Mouse (Mus musculus): ENCODE results near the gene Mmab. TPM values are rescaled to one million over a fixed set of nuclear protein-coding genes. Genes with fewer than 3 reads are reported as not detected.

Mmab gene
- polyA plus RNA-seq, 1 experiment, result 13.5 TPM

GRCm38 (mm10) chr5:114474741-114475491 is 31.1 kb upstream of the Mmab start:
- Histone ChIP-seq H3K4me1 (replicated peaks; ENCODE audit: control insufficient read depth, insufficient read depth, low read length) (no peaks in the 10 kb centered on the region), H3K36me3 (ENCODE audit: control insufficient read depth, insufficient read depth, low read length) (no peaks in the 10 kb centered on the region), H3K4me3 (ENCODE audit: control insufficient read depth, insufficient read depth, low read length) (no peak overlapping the region), H3K27me3 (ENCODE audit: control insufficient read depth, insufficient read depth, low read length) (no peaks in the 10 kb centered on the region), H3K27ac (ENCODE audit: control insufficient read depth, insufficient read depth, low read length) (no peak overlapping the region)
- no peak for TF ChIP-seq CTCF (IDR thresholded peaks at IDR 0.05; ENCODE audit: borderline replicate concordance, control insufficient read depth, extremely low read depth, insufficient read depth, low read length, poor library complexity)
- TF ChIP-seq POLR2A (IDR thresholded peaks at IDR 0.05; ENCODE audit: control insufficient read depth, extremely low read depth, insufficient read depth, low read length, poor library complexity), result no peak
- no peak for DNase-seq
- WGBS, result 83% methylated on average over 35 of the region's 35 CpGs

GRCm38 (mm10) chr5:114470359-114470758 is 26.5 kb upstream of the Mmab start:
- no peak for DNase-seq
- Histone ChIP-seq H3K36me3 (ENCODE audit: control insufficient read depth, insufficient read depth, low read length) (no peaks in the 10 kb centered on the region), H3K4me1 (replicated peaks; ENCODE audit: control insufficient read depth, insufficient read depth, low read length) (peaks cover 12% of the 10 kb centered on the region), H3K4me3 (ENCODE audit: control insufficient read depth, insufficient read depth, low read length) (no peak overlapping the region), H3K27me3 (ENCODE audit: control insufficient read depth, insufficient read depth, low read length) (no peaks in the 10 kb centered on the region), H3K27ac (ENCODE audit: control insufficient read depth, insufficient read depth, low read length) (no peak overlapping the region)
- 80% methylated on average over 3 of the region's 3 CpGs for WGBS
- TF ChIP-seq POLR2A (IDR thresholded peaks at IDR 0.05; ENCODE audit: control insufficient read depth, extremely low read depth, insufficient read depth, low read length, poor library complexity) (no peak), CTCF (IDR thresholded peaks at IDR 0.05; ENCODE audit: borderline replicate concordance, control insufficient read depth, extremely low read depth, insufficient read depth, low read length, poor library complexity) (no peak)

- no peaks in the 10 kb centered on the region for H3K36me3 ChIP-seq (ENCODE audit: control insufficient read depth, insufficient read depth, low read length)
- H3K4me3 ChIP-seq (ENCODE audit: control insufficient read depth, insufficient read depth, low read length), result no peak overlapping the region
- DNase-seq, result no peak
- 91% methylated on average over 4 of the region's 4 CpGs for WGBS
- TF ChIP-seq CTCF (IDR thresholded peaks at IDR 0.05; ENCODE audit: borderline replicate concordance, control insufficient read depth, extremely low read depth, insufficient read depth, low read length, poor library complexity), result no peak
- TF ChIP-seq POLR2A (IDR thresholded peaks at IDR 0.05; ENCODE audit: control insufficient read depth, extremely low read depth, insufficient read depth, low read length, poor library complexity), result no peak
- H3K27me3 ChIP-seq (ENCODE audit: control insufficient read depth, insufficient read depth, low read length), result no peaks in the 10 kb centered on the region
- H3K4me1 ChIP-seq (replicated peaks; ENCODE audit: control insufficient read depth, insufficient read depth, low read length), result peaks cover 28% of the 10 kb centered on the region
- H3K27ac ChIP-seq (ENCODE audit: control insufficient read depth, insufficient read depth, low read length), result no peak overlapping the region
Observed at GRCm38 (mm10) chr5:114468007-114468406, 24.1 kb upstream of the Mmab start.

GRCm38 (mm10) chr5:114467430-114467829 is 23.6 kb upstream of the Mmab start:
- H3K27me3 ChIP-seq (ENCODE audit: control insufficient read depth, insufficient read depth, low read length), result no peaks in the 10 kb centered on the region
- no peak for DNase-seq
- H3K4me1 ChIP-seq (replicated peaks; ENCODE audit: control insufficient read depth, insufficient read depth, low read length), result peaks cover 34% of the 10 kb centered on the region
- H3K4me3 ChIP-seq (ENCODE audit: control insufficient read depth, insufficient read depth, low read length), result no peak overlapping the region
- H3K27ac ChIP-seq (ENCODE audit: control insufficient read depth, insufficient read depth, low read length), result no peak overlapping the region
- no peaks in the 10 kb centered on the region for H3K36me3 ChIP-seq (ENCODE audit: control insufficient read depth, insufficient read depth, low read length)
- 56% methylated on average over 12 of the region's 13 CpGs for WGBS
- TF ChIP-seq CTCF (IDR thresholded peaks at IDR 0.05; ENCODE audit: borderline replicate concordance, control insufficient read depth, extremely low read depth, insufficient read depth, low read length, poor library complexity) (no peak), POLR2A (IDR thresholded peaks at IDR 0.05; ENCODE audit: control insufficient read depth, extremely low read depth, insufficient read depth, low read length, poor library complexity) (no peak)

- no peaks in the 10 kb centered on the region for H3K27me3 ChIP-seq (ENCODE audit: control insufficient read depth, insufficient read depth, low read length)
- 55% methylated on average over 11 of the region's 11 CpGs for WGBS
- H3K27ac ChIP-seq (ENCODE audit: control insufficient read depth, insufficient read depth, low read length), result no peak overlapping the region
- H3K4me1 ChIP-seq (replicated peaks; ENCODE audit: control insufficient read depth, insufficient read depth, low read length), result peaks cover 36% of the 10 kb centered on the region
- DNase-seq, result no peak
- no peaks in the 10 kb centered on the region for H3K36me3 ChIP-seq (ENCODE audit: control insufficient read depth, insufficient read depth, low read length)
- TF ChIP-seq POLR2A (IDR thresholded peaks at IDR 0.05; ENCODE audit: control insufficient read depth, extremely low read depth, insufficient read depth, low read length, poor library complexity) (no peak), CTCF (IDR thresholded peaks at IDR 0.05; ENCODE audit: borderline replicate concordance, control insufficient read depth, extremely low read depth, insufficient read depth, low read length, poor library complexity) (no peak)
- H3K4me3 ChIP-seq (ENCODE audit: control insufficient read depth, insufficient read depth, low read length), result no peak overlapping the region
Observed at GRCm38 (mm10) chr5:114467019-114467418, 23.2 kb upstream of the Mmab start.

- Histone ChIP-seq H3K27ac (ENCODE audit: control insufficient read depth, insufficient read depth, low read length) (no peak overlapping the region), H3K4me3 (ENCODE audit: control insufficient read depth, insufficient read depth, low read length) (no peak overlapping the region), H3K27me3 (ENCODE audit: control insufficient read depth, insufficient read depth, low read length) (no peaks in the 10 kb centered on the region), H3K4me1 (replicated peaks; ENCODE audit: control insufficient read depth, insufficient read depth, low read length) (peaks cover 39% of the 10 kb centered on the region), H3K36me3 (ENCODE audit: control insufficient read depth, insufficient read depth, low read length) (no peaks in the 10 kb centered on the region)
- peak; percentile 31 for DNase-seq
- 35% methylated on average over 7 of the region's 7 CpGs for WGBS
- TF ChIP-seq CTCF (IDR thresholded peaks at IDR 0.05; ENCODE audit: borderline replicate concordance, control insufficient read depth, extremely low read depth, insufficient read depth, low read length, poor library complexity) (no peak), POLR2A (IDR thresholded peaks at IDR 0.05; ENCODE audit: control insufficient read depth, extremely low read depth, insufficient read depth, low read length, poor library complexity) (no peak)
Observed at GRCm38 (mm10) chr5:114465641-114466040, 21.8 kb upstream of the Mmab start.
